Mouse (Mus musculus) embryonic fibroblast, embryonic 13.5 days (primary cell): Measurements from ENCODE around the gene Smarca4. TPM values are rescaled to one million over a fixed set of nuclear protein-coding genes. Genes with fewer than 3 reads are reported as not detected.
"Not testable (repeated sequence)": the region's sequence is repeated elsewhere in the genome, so short reads cannot be mapped to it uniquely, and the experiment has no call there.

ENCODE experiments used
- H3K27ac ChIP-seq: 2 replicates; pipeline ENCODE4 v1.5.1; 2012; ENCODE audit warnings: low read length, control low read depth, inconsistent platforms; ENCODE audit not compliant: insufficient read depth
- H3K4me1 ChIP-seq: 2 replicates; pipeline ENCODE4 v1.6.1; 2011; ENCODE audit warnings: low read length; ENCODE audit not compliant: control insufficient read depth, insufficient read depth
- H3K4me3 ChIP-seq: 2 replicates; pipeline ENCODE4 v1.5.1; 2011; ENCODE audit warnings: mild to moderate bottlenecking, control low read depth, low read length; ENCODE audit not compliant: insufficient read depth
- CTCF ChIP-seq: IDR thresholded peaks from 2 replicates; pipeline ENCODE4 v1.5.1; 2011; ENCODE audit warnings: mild to moderate bottlenecking, control low read depth, low read length, moderate library complexity, borderline replicate concordance; ENCODE audit not compliant: insufficient read depth
- POLR2A ChIP-seq: IDR thresholded peaks from 2 replicates; pipeline ENCODE4 v1.6.1; 2011; ENCODE audit warnings: low read depth, mild to moderate bottlenecking, control low read depth, low read length, moderate library complexity
- polyA plus RNA-seq: library from polyadenylated mRNA; stranded (reverse); fragments of >200 nt; gene quantifications from 2 replicates; pipeline ENCODE4 v1.2.4, GENCODE M21; 2011; ENCODE audit warnings: low read depth; ENCODE audit not compliant: missing spikeins, insufficient read length

The Smarca4 gene
- polyA plus RNA-seq, 1 experiment: 73.5 TPM

GRCm38 (mm10) chr9:21587678-21588349 lies 28.2 kb upstream of the Smarca4 start:
- H3K4me3 ChIP-seq: no peak overlapping the region
- H3K27ac ChIP-seq: no peak overlapping the region
- H3K4me1 ChIP-seq: no peaks in the 10 kb centered on the region
- TF ChIP-seq CTCF: no peak
- TF ChIP-seq POLR2A: no peak

GRCm38 (mm10) chr9:21588350-21588749 lies 27.6 kb upstream of the Smarca4 start:
- H3K27ac ChIP-seq: no peak overlapping the region

GRCm38 (mm10) chr9:21589538-21589937 lies 26.4 kb upstream of the Smarca4 start:
- Histone ChIP-seq H3K27ac (no peak overlapping the region), H3K4me1 (no peaks in the 10 kb centered on the region), H3K4me3 (no peak overlapping the region)
- TF ChIP-seq POLR2A: no peak
- TF ChIP-seq CTCF: no peak

More at GRCm38 (mm10) chr9:21588350-21588749, 27.6 kb upstream of the Smarca4 start:
- TF ChIP-seq POLR2A: no peak
- no peak for TF ChIP-seq CTCF
- Histone ChIP-seq H3K4me1 (no peaks in the 10 kb centered on the region), H3K4me3 (no peak overlapping the region)

GRCm38 (mm10) chr9:21591127-21591830 lies 24.7 kb upstream of the Smarca4 start:
- H3K27ac ChIP-seq: no peak overlapping the region
- no peaks in the 10 kb centered on the region for H3K4me1 ChIP-seq
- TF ChIP-seq POLR2A (no peak), CTCF (no peak)
- no peak overlapping the region for H3K4me3 ChIP-seq

- H3K27ac ChIP-seq: peak overlapping the region; percentile 3; the same call in 1 of the 2 replicates
Observed at GRCm38 (mm10) chr9:21591831-21592702, 23.9 kb upstream of the Smarca4 start.

GRCm38 (mm10) chr9:21592703-21593121 lies 23.3 kb upstream of the Smarca4 start, which contains the start of the genes Timm29 and Yipf2:
Gene Timm29, plus strand, starts transcription at chr9:21592722.
Gene Yipf2, minus strand, starts transcription at chr9:21592828.
- TF ChIP-seq CTCF: no peak
- TF ChIP-seq POLR2A: peak; percentile 78
- H3K4me3 ChIP-seq: peak within 1 kb of the TSS; percentile 66
- no peaks in the 10 kb centered on the region for H3K4me1 ChIP-seq
- peak within 1 kb of the TSS; percentile 57 for H3K27ac ChIP-seq

More at GRCm38 (mm10) chr9:21591831-21592702, 23.9 kb upstream of the Smarca4 start:
- H3K4me3 ChIP-seq: peak overlapping the region; percentile 34
- TF ChIP-seq POLR2A (no peak), CTCF (no peak)
- no peaks in the 10 kb centered on the region for H3K4me1 ChIP-seq

GRCm38 (mm10) chr9:21593122-21593721 lies 22.7 kb upstream of the Smarca4 start:
- H3K4me1 ChIP-seq: no peaks in the 10 kb centered on the region
- no peak for TF ChIP-seq CTCF
- peak; percentile 46; the same call in 1 of the 2 replicates for TF ChIP-seq POLR2A
- H3K27ac ChIP-seq: peak overlapping the region; percentile 57
- H3K4me3 ChIP-seq: peak overlapping the region; percentile 66

- H3K27ac ChIP-seq, H3K4me1 ChIP-seq: not testable (repeated sequence)
- H3K4me3 ChIP-seq: peak overlapping the region; percentile 66
Observed at GRCm38 (mm10) chr9:21594350-21594749, 21.6 kb upstream of the Smarca4 start.

GRCm38 (mm10) chr9:21594838-21595237 lies 21.1 kb upstream of the Smarca4 start:
- peak overlapping the region; percentile 66 for H3K4me3 ChIP-seq
- no peak for TF ChIP-seq POLR2A
- no peak for TF ChIP-seq CTCF
- H3K4me1 ChIP-seq: no peaks in the 10 kb centered on the region
- H3K27ac ChIP-seq: no peak overlapping the region
